Mouse (Mus musculus): ENCODE data around the gene Sh3d19.
"Not testable (repeated sequence)": the region's sequence is repeated elsewhere in the genome, so short reads cannot be mapped to it uniquely, and the experiment has no call there.

GRCm38 (mm10) chr3:86104433-86104832 lies 133.5 kb downstream of the Sh3d19 start:
- TF ChIP-seq CTCF (IDR thresholded peaks at IDR 0.05; ENCODE audit: insufficient read depth, low read length); POLR2A (IDR thresholded peaks at IDR 0.05; ENCODE audit: borderline replicate concordance, extremely low read depth, low read depth, low read length): not testable (repeated sequence)

Data from lung, adult 2 months (tissue).